Mouse (Mus musculus): ENCODE data around the gene Ndufs8.

DNA sequence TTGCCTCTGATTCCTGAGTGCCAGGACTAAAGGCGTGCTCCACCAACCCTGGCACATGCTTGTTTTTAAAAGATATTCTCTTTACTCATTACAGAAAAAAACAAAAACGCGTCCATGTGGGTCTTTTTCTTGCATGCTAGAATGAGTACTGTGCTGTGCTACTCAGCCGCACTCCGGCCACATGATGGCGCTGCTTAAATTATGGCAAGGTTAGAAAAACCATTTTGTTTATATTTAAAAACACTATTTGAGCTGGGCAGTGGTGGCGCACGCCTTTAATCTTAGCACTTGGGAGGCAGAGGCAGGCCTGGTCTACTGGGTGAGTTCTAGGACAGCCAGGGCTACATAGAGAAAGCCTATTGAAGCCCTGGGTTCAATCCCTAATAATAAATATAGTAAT is 22.4 kb downstream of the Ndufs8 start:
- TF ChIP-seq CTCF (conservative IDR thresholded peaks at IDR 0.05; ENCODE audit: low read length): peak; percentile 32
- TF ChIP-seq NANOG (IDR thresholded peaks at IDR 0.05; ENCODE audit: borderline replicate concordance, low read length): no peak

All from E14TG2a.4 (cell line).